7 mouse cellular contexts compared by ENCODE assay signal in the genomic region with DNA sequence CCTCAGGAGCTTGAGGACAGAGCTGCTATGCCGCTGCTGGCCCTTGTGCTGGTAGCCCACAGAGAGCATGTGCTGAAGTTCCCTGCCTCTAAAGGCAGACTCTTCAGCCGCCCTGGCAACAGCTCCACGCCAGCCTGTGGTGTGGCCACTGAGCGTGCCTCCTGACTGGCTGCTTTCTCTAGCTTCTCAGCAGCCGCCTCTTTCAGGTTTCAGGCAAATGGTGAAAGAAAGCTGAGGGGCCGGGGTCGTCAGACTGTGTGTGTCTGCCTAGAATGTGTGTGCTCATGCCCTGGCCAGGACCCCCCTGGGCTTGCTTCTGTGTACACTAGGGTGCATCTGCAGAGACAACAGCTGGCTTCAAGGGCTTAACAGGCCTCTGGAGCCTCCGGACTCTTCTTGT.
DNase-seq lines count a peak whose midpoint lies in the region; ATAC-seq and TF ChIP-seq lines count a peak whose summit lies in the region.

No protein-coding gene starts in this region.

- TF ChIP-seq EP300 in lung, postnatal 0 days (IDR thresholded peaks at IDR 0.05) = no peak

- peaks cover 100% of the 10 kb centered on the region for H3K4me1 ChIP-seq in heart, embryonic 13.5 days
- peaks cover 73% of the 10 kb centered on the region for H3K4me1 ChIP-seq in lung, postnatal 0 days (ENCODE audit: insufficient read depth, low read depth, low read length)

- WGBS in heart, embryonic 13.5 days = 31% methylated on average over 8 of the region's 8 CpGs
- WGBS in lung, postnatal 0 days = 34% methylated on average over 8 of the region's 8 CpGs

- no peak overlapping the region for H3K4me2 ChIP-seq in heart, embryonic 13.5 days
- H3K4me2 ChIP-seq in lung, postnatal 0 days (replicated peaks; ENCODE audit: low read depth, low read length) = no peak overlapping the region

- no peak for DNase-seq in left cerebral cortex, adult 2 months (ENCODE audit: extremely low spot score in 1 of 2, low spot score in 2 of 2)
- DNase-seq in left cerebral cortex, postnatal 36 days (ENCODE audit: low spot score in 2 of 2) = no peak
- peak; percentile 76 to 82 for DNase-seq in cerebellum, postnatal 25 days
- peak; percentile 26 for DNase-seq in lung, postnatal 0 days (ENCODE audit: low spot score)
- DNase-seq in testis, postnatal 10 days (ENCODE audit: low spot score) = peak; percentile 56
- DNase-seq in liver = no peak

- H3K4me3 ChIP-seq in left cerebral cortex, adult 2 months = no peak overlapping the region
- no peak overlapping the region for H3K4me3 ChIP-seq in heart, embryonic 13.5 days
- no peak overlapping the region for H3K4me3 ChIP-seq in lung, postnatal 0 days (ENCODE audit: low read depth, low read length)

- H3K9me3 ChIP-seq in heart, embryonic 13.5 days = no peaks in the 10 kb centered on the region
- H3K9me3 ChIP-seq in lung, postnatal 0 days (ENCODE audit: low read length) = no peaks in the 10 kb centered on the region

- H3K27ac ChIP-seq in left cerebral cortex, adult 2 months = peak overlapping the region; percentile 16
- peak overlapping the region; percentile 84 for H3K27ac ChIP-seq in heart, embryonic 13.5 days (replicated peaks)
- peak overlapping the region; percentile 43; the same call in 1 of the 2 replicates for H3K27ac ChIP-seq in lung, postnatal 0 days (ENCODE audit: low read length)

- intact Hi-C loops in left cerebral cortex, adult 2 months (cut with DNase I) = no loop called here
- intact Hi-C loops in left cerebral cortex, postnatal 36 days (cut with DNase I) = no loop called here

- H3K27me3 ChIP-seq in heart, embryonic 13.5 days (replicated peaks) = no peaks in the 10 kb centered on the region
- H3K27me3 ChIP-seq in lung, postnatal 0 days (replicated peaks; ENCODE audit: insufficient read depth, low read length) = no peaks in the 10 kb centered on the region

- no peak for ATAC-seq in heart, embryonic 13.5 days (ENCODE audit: extremely low read depth, insufficient number of reproducible peaks, low FRiP score, low TSS enrichment)
- ATAC-seq in lung, postnatal 0 days = no peak

- no peak for TF ChIP-seq CTCF in left cerebral cortex, adult 2 months (IDR thresholded peaks at IDR 0.05)
- TF ChIP-seq CTCF in lung, postnatal 0 days (IDR thresholded peaks at IDR 0.05) = no peak

- H3K9ac ChIP-seq in heart, embryonic 13.5 days = peak overlapping the region; percentile 65
- no peak overlapping the region for H3K9ac ChIP-seq in lung, postnatal 0 days (replicated peaks; ENCODE audit: low read depth)

- H3K36me3 ChIP-seq in heart, embryonic 13.5 days = no peaks in the 10 kb centered on the region
- H3K36me3 ChIP-seq in lung, postnatal 0 days (ENCODE audit: insufficient read depth, low read length) = no peaks in the 10 kb centered on the region

Comparison
In these comparisons a context has a peak if more than half of its experiments do, and no peak if none do; other contexts are left out.
1. DNase-seq: peak in cerebellum, postnatal 25 days (2 of 2), lung, postnatal 0 days (single experiment) and testis, postnatal 10 days (single experiment); none in left cerebral cortex, adult 2 months (0 of 2), left cerebral cortex, postnatal 36 days (0 of 2) and liver (single experiment).
2. H3K27ac ChIP-seq: peak in every context shown above with its lines; median percentile 84 in heart, embryonic 13.5 days; 43 in lung, postnatal 0 days; 16 in left cerebral cortex, adult 2 months.